Mouse (Mus musculus) A20 (cell line): ENCODE data around the gene Olfr92.
A peak's percentile ranks its signal among the peaks of the same experiment; 100 is the strongest.
"Not testable (repeated sequence)": the region's sequence is repeated elsewhere in the genome, so short reads cannot be mapped to it uniquely, and the experiment has no call there.

Source experiments
- DNase-seq: peaks from one replicate; pipeline ENCODE4 v3.0.0-alpha.2; 2011; ENCODE audit warnings: low read depth, low spot score

Gene Olfr92

GRCm38 (mm10) chr17:37119988-37120387, at the start of gene Olfr92:
Gene Olfr92 (minus strand): TSS chr17:37120088.
- no peak for DNase-seq

- DNase-seq: no peak
Measured at GRCm38 (mm10) chr17:37161394-37161793, 41.5 kb upstream of the Olfr92 start, which contains the start of gene Olfr93. Gene Olfr93 (minus strand): TSS chr17:37161494.

GRCm38 (mm10) chr17:37131366-37131765, 11.5 kb upstream of the Olfr92 start:
- not testable (repeated sequence) for DNase-seq

GRCm38 (mm10) chr17:37098178-37098577, 21.7 kb downstream of the Olfr92 start, which contains the start of gene Olfr91:
Gene Olfr91 (minus strand): TSS chr17:37098278.
- no peak for DNase-seq

- DNase-seq: no peak
Measured at GRCm38 (mm10) chr17:37093289-37093688, 26.6 kb downstream of the Olfr92 start.

- no peak for DNase-seq
Measured at GRCm38 (mm10) chr17:37092198-37092597, 27.7 kb downstream of the Olfr92 start.

- DNase-seq: no peak
Measured at GRCm38 (mm10) chr17:37088399-37088798, 31.5 kb downstream of the Olfr92 start, which contains the start of gene Olfr90. Gene Olfr90 (minus strand): TSS chr17:37088499.

- DNase-seq: no peak
Measured at GRCm38 (mm10) chr17:37085545-37085944, 34.3 kb downstream of the Olfr92 start.

GRCm38 (mm10) chr17:37084632-37085031, 35.3 kb downstream of the Olfr92 start:
- DNase-seq: peak; percentile 26

- peak; percentile 73 for DNase-seq
Measured at GRCm38 (mm10) chr17:37083327-37083726, 36.6 kb downstream of the Olfr92 start.

GRCm38 (mm10) chr17:37081659-37082058, 38.2 kb downstream of the Olfr92 start:
- no peak for DNase-seq

- DNase-seq: no peak
Measured at GRCm38 (mm10) chr17:37080119-37080518, 39.8 kb downstream of the Olfr92 start.

- no peak for DNase-seq
Measured at GRCm38 (mm10) chr17:37078990-37079389, 40.9 kb downstream of the Olfr92 start.

- DNase-seq: no peak
Measured at GRCm38 (mm10) chr17:37078193-37078592, 41.7 kb downstream of the Olfr92 start.

- no peak for DNase-seq
Measured at GRCm38 (mm10) chr17:37075766-37076165, 44.1 kb downstream of the Olfr92 start.

GRCm38 (mm10) chr17:37075181-37075580, 44.7 kb downstream of the Olfr92 start:
- DNase-seq: no peak

GRCm38 (mm10) chr17:37072730-37073276, 47.1 kb downstream of the Olfr92 start:
- no peak for DNase-seq

GRCm38 (mm10) chr17:37072080-37072729, 47.7 kb downstream of the Olfr92 start:
- DNase-seq: no peak

- no peak for DNase-seq
Measured at GRCm38 (mm10) chr17:37070121-37070520, 49.8 kb downstream of the Olfr92 start.

- DNase-seq: no peak
Measured at GRCm38 (mm10) chr17:37067861-37068260, 52.0 kb downstream of the Olfr92 start.

- DNase-seq: no peak
Measured at GRCm38 (mm10) chr17:37065993-37066392, 53.9 kb downstream of the Olfr92 start.

- no peak for DNase-seq
Measured at GRCm38 (mm10) chr17:37063686-37064495, 56.0 kb downstream of the Olfr92 start.
